Comparison of ENCODE assay signal across 8 mouse cellular contexts in the genomic region with DNA sequence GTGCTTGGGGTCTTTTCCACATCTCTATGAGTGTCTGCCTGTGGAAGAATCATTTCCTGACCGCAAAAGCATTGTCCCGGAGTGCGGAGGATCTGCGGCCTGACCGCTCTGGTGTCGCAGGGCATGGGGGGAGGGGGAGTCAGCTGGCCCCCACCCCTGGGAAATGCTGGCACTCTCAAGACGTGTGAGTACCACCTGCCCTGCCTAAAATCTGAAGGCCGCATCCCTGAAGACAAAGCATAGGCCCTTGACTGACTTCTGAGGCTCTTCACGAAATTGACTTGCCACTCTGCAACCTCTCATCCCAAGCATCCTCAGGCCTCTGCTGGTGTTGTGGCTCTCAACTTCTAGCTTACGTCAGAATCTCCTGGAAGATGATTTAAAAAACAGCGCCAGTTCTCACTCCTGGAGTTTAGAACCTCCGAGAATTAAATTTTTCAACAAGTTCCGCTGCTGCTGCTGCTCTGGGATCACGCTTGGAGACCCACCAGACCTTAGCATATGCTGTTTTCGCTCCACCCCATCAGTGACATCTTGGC. TPM values are rescaled to one million over a fixed set of nuclear protein-coding genes. Genes with fewer than 3 reads are reported as not detected.
A peak's percentile ranks its signal among the peaks of the same experiment; 100 is the strongest.
DNase-seq lines count a peak whose midpoint lies in the region; ATAC-seq and TF ChIP-seq lines count a peak whose summit lies in the region.

No protein-coding gene starts in this region.

- H3K27me3 ChIP-seq in erythroblast, embryonic 14.5 days (ENCODE audit: control insufficient read depth): peaks cover 2% of the 10 kb centered on the region; the same call in 1 of the 2 replicates
- no peaks in the 10 kb centered on the region for H3K27me3 ChIP-seq in thymus, adult 2 months (ENCODE audit: control insufficient read depth, insufficient read depth, low read length)
- no peaks in the 10 kb centered on the region for H3K27me3 ChIP-seq in liver, embryonic 14.5 days (ENCODE audit: control insufficient read depth, insufficient read depth, low read length)

- H3K9me3 ChIP-seq in erythroblast, embryonic 14.5 days (ENCODE audit: control insufficient read depth, low read length): peaks cover 2% of the 10 kb centered on the region; the same call in 1 of the 2 replicates
- H3K9me3 ChIP-seq in liver, embryonic 14.5 days (ENCODE audit: control insufficient read depth, low read length): no peaks in the 10 kb centered on the region

- H3K4me2 ChIP-seq in liver, embryonic 14.5 days (ENCODE audit: low read depth): peak overlapping the region; percentile 78

- no peak for TF ChIP-seq EP300 in liver, embryonic 14.5 days (IDR thresholded peaks at IDR 0.05; ENCODE audit: low read depth)

- no peak for DNase-seq in thymus, adult 2 months
- DNase-seq in thymus, postnatal 36 days: no peak
- no peak for DNase-seq in liver, embryonic 14.5 days (ENCODE audit: low read depth in 3 of 3, low spot score in 3 of 3)
- no peak for DNase-seq in right cerebral cortex, postnatal 14 days
- DNase-seq in thymus, postnatal 10 days (ENCODE audit: low spot score in 2 of 2): no peak
- DNase-seq in adrenal gland, adult 18-20 months (ENCODE audit: low spot score in 2 of 2): no peak

- H3K36me3 ChIP-seq in erythroblast, embryonic 14.5 days (ENCODE audit: control insufficient read depth): no peaks in the 10 kb centered on the region
- H3K36me3 ChIP-seq in thymus, adult 2 months (ENCODE audit: control insufficient read depth, insufficient read depth, low read length): no peaks in the 10 kb centered on the region
- no peaks in the 10 kb centered on the region for H3K36me3 ChIP-seq in liver, embryonic 14.5 days (replicated peaks; ENCODE audit: control insufficient read depth, insufficient read depth, low read depth)

- no peak for TF ChIP-seq CTCF in thymus, adult 2 months (IDR thresholded peaks at IDR 0.05; ENCODE audit: borderline replicate concordance, control insufficient read depth, extremely low read depth, insufficient read depth, low read length, poor library complexity)
- TF ChIP-seq CTCF in liver, embryonic 14.5 days (IDR thresholded peaks at IDR 0.05; ENCODE audit: low read depth): no peak

- 41% methylated on average over 15 of the region's 15 CpGs for WGBS in thymus, adult 2 months
- WGBS in liver, embryonic 14.5 days (ENCODE audit: insufficient replicate concordance): 31% methylated on average over 15 of the region's 15 CpGs

- H3K27ac ChIP-seq in thymus, adult 2 months (ENCODE audit: control insufficient read depth, insufficient read depth, low read length): no peak overlapping the region
- no peak overlapping the region for H3K27ac ChIP-seq in liver, embryonic 14.5 days

- ATAC-seq in erythroblast, adult 5-6 weeks (replicated peaks; ENCODE audit: low FRiP score, poor library complexity, severe bottlenecking): no peak
- peak; percentile 17; the same call in 1 of the 2 replicates for ATAC-seq in liver, embryonic 14.5 days (ENCODE audit: insufficient read depth)

- peaks cover 18% of the 10 kb centered on the region for H3K4me1 ChIP-seq in erythroblast, embryonic 14.5 days (ENCODE audit: control insufficient read depth)
- peaks cover 25% of the 10 kb centered on the region for H3K4me1 ChIP-seq in thymus, adult 2 months (replicated peaks; ENCODE audit: control insufficient read depth, insufficient read depth, low read length)
- peaks cover 0 to 8% of the 10 kb centered on the region in 2 experiments; a peak in 2 of 4 replicates for H3K4me1 ChIP-seq in liver, embryonic 14.5 days (replicated peaks; ENCODE audit: control insufficient read depth in 2 of 2, insufficient read depth in 2 of 2, low read length in 1 of 2)

- no peak overlapping the region for H3K9ac ChIP-seq in liver, embryonic 14.5 days (replicated peaks)

- TF ChIP-seq POLR2A in thymus, adult 2 months (IDR thresholded peaks at IDR 0.05; ENCODE audit: control insufficient read depth, extremely low read depth, insufficient read depth, low read length, poor library complexity): peak; percentile 27; the same call in 1 of the 2 replicates

- H3K4me3 ChIP-seq in erythroblast, embryonic 14.5 days (replicated peaks): peak overlapping the region; percentile 87
- H3K4me3 ChIP-seq in thymus, adult 2 months (ENCODE audit: control insufficient read depth, insufficient read depth, low read length): peak overlapping the region; percentile 55
- H3K4me3 ChIP-seq in liver, embryonic 14.5 days (ENCODE audit: insufficient read depth in 1 of 2, low read depth in 2 of 2, low read length in 2 of 2): peak overlapping the region; percentile 41 to 78

RNA-seq across cellular contexts. Expression of gene Xylt2, which starts 0.4 kb away (rescaled TPM):
- polyA plus RNA-seq in erythroblast, embryonic 14.5 days (2012): 0.33 and 0.37 TPM in 2 replicates
- total RNA-seq in erythroblast, adult 5-6 weeks (2015; ENCODE audit: low replicate concordance): not detected in 2 replicates
- 0.26 and 0.56 TPM in 2 replicates for total RNA-seq in erythroblast, adult 5-6 weeks (2017; ENCODE audit: low replicate concordance)
- polyA plus RNA-seq in thymus, adult 2 months (2012; rRNA removed): 81.9 and 95.3 TPM in 2 replicates
- polyA plus RNA-seq in liver, embryonic 14.5 days (2012; rRNA removed): 2.8 and 3.6 TPM in 2 replicates
- 1.8 and 2.7 TPM in 2 replicates for polyA plus RNA-seq in liver, embryonic 14.5 days (2014; fragmentation: Nextera tagmentation; extraction: Ambion mirVana)
- total RNA-seq in adrenal gland, adult 18-20 months (2021): 10 to 100 TPM; 10.6 to 11.8 TPM

RNA-seq across cellular contexts. Expression of gene Eme1, which starts 23.9 kb away (rescaled TPM):
- polyA plus RNA-seq in erythroblast, embryonic 14.5 days (2012): 0.99 and 1.4 TPM in 2 replicates
- 3.1 and 4.8 TPM in 2 replicates for total RNA-seq in erythroblast, adult 5-6 weeks (2015; ENCODE audit: low replicate concordance)
- 10.1 and 13.2 TPM in 2 replicates for total RNA-seq in erythroblast, adult 5-6 weeks (2017; ENCODE audit: low replicate concordance)
- 8.9 and 12.8 TPM in 2 replicates for polyA plus RNA-seq in thymus, adult 2 months (2012; rRNA removed)
- polyA plus RNA-seq in liver, embryonic 14.5 days (2012; rRNA removed): 12.8 and 15.4 TPM in 2 replicates
- 13.0 and 15.7 TPM in 2 replicates for polyA plus RNA-seq in liver, embryonic 14.5 days (2014; fragmentation: Nextera tagmentation; extraction: Ambion mirVana)
- under 1 TPM; 0.23 to 0.45 TPM for total RNA-seq in adrenal gland, adult 18-20 months (2021)

RNA-seq across cellular contexts. Expression of gene Mrpl27, which starts 24.1 kb away (rescaled TPM):
- 10.9 and 14.7 TPM in 2 replicates for polyA plus RNA-seq in erythroblast, embryonic 14.5 days (2012)
- 7.1 and 49.2 TPM in 2 replicates for total RNA-seq in erythroblast, adult 5-6 weeks (2015; ENCODE audit: low replicate concordance)
- 10.5 and 17.8 TPM in 2 replicates for total RNA-seq in erythroblast, adult 5-6 weeks (2017; ENCODE audit: low replicate concordance)
- 33.9 and 34.7 TPM in 2 replicates for polyA plus RNA-seq in thymus, adult 2 months (2012; rRNA removed)
- polyA plus RNA-seq in liver, embryonic 14.5 days (2012; rRNA removed): 45.0 and 61.3 TPM in 2 replicates
- 56.8 and 58.6 TPM in 2 replicates for polyA plus RNA-seq in liver, embryonic 14.5 days (2014; fragmentation: Nextera tagmentation; extraction: Ambion mirVana)
- total RNA-seq in adrenal gland, adult 18-20 months (2021): 10 to 100 TPM; 65.8 to 73.0 TPM

RNA-seq across cellular contexts. Expression of gene Gm11541, which starts 26.6 kb away (rescaled TPM):
- 0.02 TPM in 1 of 2 replicates, not detected in the other for polyA plus RNA-seq in erythroblast, embryonic 14.5 days (2012)
- total RNA-seq in erythroblast, adult 5-6 weeks (2015; ENCODE audit: low replicate concordance): not detected in 2 replicates
- total RNA-seq in erythroblast, adult 5-6 weeks (2017; ENCODE audit: low replicate concordance): not detected in 2 replicates
- polyA plus RNA-seq in thymus, adult 2 months (2012; rRNA removed): not detected in 2 replicates
- not detected in 2 replicates for polyA plus RNA-seq in liver, embryonic 14.5 days (2012; rRNA removed)
- not detected in 2 replicates for polyA plus RNA-seq in liver, embryonic 14.5 days (2014; fragmentation: Nextera tagmentation; extraction: Ambion mirVana)
- not detected for total RNA-seq in adrenal gland, adult 18-20 months (2021)

RNA-seq across cellular contexts. Expression of gene Lrrc59, which starts 48.1 kb away (rescaled TPM):
- polyA plus RNA-seq in erythroblast, embryonic 14.5 days (2012): 4.9 and 6.1 TPM in 2 replicates
- 15.7 and 21.1 TPM in 2 replicates for total RNA-seq in erythroblast, adult 5-6 weeks (2015; ENCODE audit: low replicate concordance)
- 20.0 and 27.6 TPM in 2 replicates for total RNA-seq in erythroblast, adult 5-6 weeks (2017; ENCODE audit: low replicate concordance)
- 62.3 and 68.2 TPM in 2 replicates for polyA plus RNA-seq in thymus, adult 2 months (2012; rRNA removed)
- 36.3 and 52.7 TPM in 2 replicates for polyA plus RNA-seq in liver, embryonic 14.5 days (2012; rRNA removed)
- polyA plus RNA-seq in liver, embryonic 14.5 days (2014; fragmentation: Nextera tagmentation; extraction: Ambion mirVana): 66.4 and 73.4 TPM in 2 replicates
- total RNA-seq in adrenal gland, adult 18-20 months (2021): 100 to 1,000 TPM; 124 to 133 TPM

Comparison
In these comparisons a context has a peak if more than half of its experiments do, and no peak if none do; other contexts are left out.
1. RNA of gene Xylt2, which starts 0.4 kb away (polyA plus RNA-seq): 81.9 to 95.3 TPM in thymus, adult 2 months; 1.8 to 3.6 TPM in liver, embryonic 14.5 days and 0.33 to 0.37 TPM in erythroblast, embryonic 14.5 days; every median in the first group is over 10 times any median in the second.
2. Peak in every context shown above with its lines, with median percentiles within 50 percentile points of each other: H3K4me3 ChIP-seq.